Mouse (Mus musculus) embryonic stem cell, embryonic (primary cell): ENCODE data around the gene Dhx37.

Experiments
- CTCF ChIA-PET, 4 experiments: fragments of 300-600 bp in 2 of 4; fragments of 350-600 bp in 2 of 4; sonication (Branson Sonifier 250); formaldehyde crosslinking; loops; one replicate each; lab custom pipeline; 2022; ENCODE audit warnings: inconsistent platforms in 2 of 4; lab: Charles Lee
- POLR2A ChIA-PET, 4 experiments: fragments of 300-600 bp in 2 of 4; fragments of 350-600 bp in 2 of 4; sonication (Branson Sonifier 250); formaldehyde crosslinking; loops; one replicate each; lab custom pipeline; 2022; ENCODE audit warnings: antibody characterized with exemption in 4 of 4, inconsistent platforms in 1 of 4; lab: Charles Lee

Dhx37 gene

DNA sequence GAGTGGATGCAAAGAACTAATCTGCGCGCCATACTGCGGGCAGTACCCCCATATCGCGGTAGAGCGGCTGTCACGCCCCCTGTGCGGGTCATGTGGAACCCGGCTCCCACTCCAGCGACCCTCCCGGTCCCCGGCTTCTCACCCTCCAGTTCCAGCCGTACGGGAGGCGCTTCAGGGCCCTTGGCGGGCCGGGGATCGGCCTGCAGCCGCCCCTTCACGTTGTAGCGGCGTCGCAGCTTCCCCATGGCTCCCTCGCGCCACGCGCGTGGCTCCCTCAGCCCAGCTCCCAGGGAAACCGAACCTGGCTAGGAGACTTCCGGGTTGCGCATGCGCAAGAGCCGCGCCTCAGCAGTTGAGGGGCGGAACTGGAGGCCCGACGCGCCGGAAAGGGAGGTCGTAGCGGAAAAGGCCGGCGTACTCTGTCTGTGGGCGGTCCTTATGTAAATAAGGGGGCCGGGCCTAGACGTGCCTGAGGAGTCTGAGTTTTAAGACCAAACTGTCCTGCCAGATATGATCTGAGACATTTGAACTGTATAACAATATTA, at the start of gene Dhx37:
TSS of gene Dhx37 (minus strand) at position 329 of the 545 bp plus-strand sequence.
- POLR2A ChIA-PET: interaction anchor here in 3 of 4 experiments (0.6 to 11.7 kb wide), 20 partner anchors 7 to 160 kb away, joined by 3 to 227 read pairs (median 6); partner anchors contain the start of genes Aacs (in 1 of the 3), Bri3bp (in 1 of the 3), Gm10382 (in 1 of the 3) and Ubc (in 1 of the 3)
- CTCF ChIA-PET: interaction anchor here in 1 of 4 experiments (0.7 to 1.4 kb wide), 2 partner anchors 22 to 53 kb away, joined by 3 to 4 read pairs; no protein-coding TSS in a partner anchor

DNA sequence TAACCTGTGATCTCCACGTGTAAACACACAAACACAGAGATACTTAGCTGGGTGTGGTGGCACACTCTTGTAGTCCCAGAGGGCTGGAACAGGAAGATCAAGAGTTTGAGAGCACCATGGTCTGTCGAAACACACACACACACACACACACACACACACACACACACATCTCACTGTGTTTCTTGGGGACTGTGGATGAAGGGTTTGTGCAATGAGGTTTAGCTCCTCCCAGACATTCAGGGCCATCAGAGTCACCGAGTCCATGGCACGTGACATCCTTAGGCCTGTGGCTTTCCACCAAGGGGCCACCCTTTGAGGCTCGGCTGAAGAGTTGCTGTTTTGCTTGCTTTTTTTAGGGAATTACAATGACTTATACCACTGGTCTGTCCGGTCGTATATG, 48.6 kb upstream of the Dhx37 start:
- POLR2A ChIA-PET: interaction anchor here in 3 of 4 experiments (0.7 to 2.1 kb wide), 6 partner anchors 10 to 126 kb away, joined by 3 to 5 read pairs (median 4); no protein-coding TSS in a partner anchor
- CTCF ChIA-PET: interaction anchor here in 2 of 4 experiments (0.5 to 1.6 kb wide), 5 partner anchors 17 to 114 kb away, joined by 3 to 7 read pairs (median 5); no protein-coding TSS in a partner anchor

DNA sequence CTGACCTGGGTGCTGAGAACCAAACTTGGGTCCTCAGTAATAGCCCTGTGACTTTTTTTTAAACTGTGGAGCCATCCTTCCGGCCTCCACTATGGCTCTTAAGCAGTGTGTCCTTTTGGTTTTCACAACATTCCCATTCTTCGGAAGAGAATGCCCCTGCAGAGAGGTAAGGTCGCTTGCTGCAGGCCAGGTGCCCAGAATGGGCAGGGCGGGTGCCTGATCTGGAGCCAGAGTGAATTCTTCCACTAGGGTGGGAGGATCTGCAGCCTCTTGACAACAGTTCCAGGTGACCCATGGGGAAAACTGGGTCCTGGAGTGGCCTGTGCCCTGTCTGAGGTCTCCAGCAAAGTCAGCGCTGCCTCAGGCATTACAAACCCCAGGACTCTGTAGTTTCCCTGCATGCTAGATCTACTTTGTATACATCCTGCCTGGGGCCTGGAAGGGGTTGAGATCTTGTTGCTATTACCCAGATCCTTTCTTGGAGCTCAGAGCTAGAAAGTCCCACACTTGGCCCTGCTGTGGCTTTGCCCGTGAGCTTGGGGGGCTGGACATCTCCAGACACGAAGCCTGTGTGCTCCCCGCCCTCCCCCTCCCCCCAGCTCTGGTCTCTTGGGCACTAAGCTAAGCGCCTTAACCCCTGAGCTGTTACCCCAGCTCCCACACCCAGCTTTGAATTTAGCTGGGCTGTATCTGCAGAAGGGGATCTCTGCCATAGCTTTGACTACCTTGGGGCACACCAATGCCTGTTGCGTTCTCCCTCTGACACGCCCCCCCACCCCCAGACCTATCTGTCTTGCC, 46.7 kb upstream of the Dhx37 start:
- POLR2A ChIA-PET: interaction anchor here in 3 of 4 experiments (0.5 to 1.7 kb wide), 11 partner anchors 9 to 76 kb away, joined by 3 to 8 read pairs (median 4); no protein-coding TSS in a partner anchor
- CTCF ChIA-PET: interaction anchor here (0.6 to 1.3 kb wide), 11 partner anchors 15 to 558 kb away, joined by 3 to 11 read pairs (median 3); no protein-coding TSS in a partner anchor

DNA sequence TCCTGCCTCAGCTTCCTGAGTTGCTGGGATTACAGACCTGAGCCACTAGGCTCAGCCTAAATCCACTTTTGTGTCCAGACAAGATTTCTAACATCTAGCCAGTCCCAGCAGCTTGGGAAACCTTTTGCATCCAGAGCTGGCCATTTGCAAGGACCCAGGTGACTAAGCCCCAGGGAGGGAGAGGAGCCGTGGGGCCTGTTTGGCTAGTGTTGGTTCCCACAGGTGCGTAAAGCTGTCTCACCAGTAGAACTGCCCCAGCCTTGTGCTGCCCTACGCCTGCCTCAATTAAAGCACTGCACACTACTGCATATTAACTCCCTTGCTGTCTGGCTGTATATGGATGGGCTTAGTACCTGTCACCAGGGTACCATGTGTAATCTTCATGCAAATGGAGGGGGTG, 45.5 kb upstream of the Dhx37 start:
- POLR2A ChIA-PET: no interaction called here
- CTCF ChIA-PET: no interaction called here

DNA sequence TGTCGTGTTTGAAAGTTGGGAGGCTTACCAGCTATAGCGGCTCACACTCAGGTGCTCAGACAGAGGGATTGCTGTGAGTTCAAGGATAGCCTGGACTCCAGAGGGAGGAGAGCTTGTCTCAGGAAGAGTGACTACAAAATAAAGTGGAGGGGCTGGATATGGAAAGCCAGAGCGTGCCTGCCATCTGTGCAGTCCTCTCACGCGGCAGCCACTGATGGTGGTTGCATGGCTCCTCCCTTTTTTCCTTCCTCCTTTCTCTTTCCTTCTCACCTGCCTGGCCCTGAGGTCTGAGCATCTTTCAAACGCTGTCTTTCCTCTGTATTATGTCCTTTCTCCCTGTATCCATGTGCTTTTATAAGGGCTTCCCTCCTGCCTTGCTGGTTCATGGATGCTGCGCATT, 44.1 kb upstream of the Dhx37 start:
- ChIA-PET POLR2A (interaction anchor here in 1 of 4 experiments (1.0 to 1.4 kb wide), 4 partner anchors 8 to 86 kb away, joined by 3 to 4 read pairs (median 3); partner anchors contain the start of gene Dhx37), CTCF (interaction anchor here in 2 of 4 experiments (0.7 to 1.4 kb wide), 2 partner anchors 30 to 31 kb away, joined by 3 to 4 read pairs; no protein-coding TSS in a partner anchor)

DNA sequence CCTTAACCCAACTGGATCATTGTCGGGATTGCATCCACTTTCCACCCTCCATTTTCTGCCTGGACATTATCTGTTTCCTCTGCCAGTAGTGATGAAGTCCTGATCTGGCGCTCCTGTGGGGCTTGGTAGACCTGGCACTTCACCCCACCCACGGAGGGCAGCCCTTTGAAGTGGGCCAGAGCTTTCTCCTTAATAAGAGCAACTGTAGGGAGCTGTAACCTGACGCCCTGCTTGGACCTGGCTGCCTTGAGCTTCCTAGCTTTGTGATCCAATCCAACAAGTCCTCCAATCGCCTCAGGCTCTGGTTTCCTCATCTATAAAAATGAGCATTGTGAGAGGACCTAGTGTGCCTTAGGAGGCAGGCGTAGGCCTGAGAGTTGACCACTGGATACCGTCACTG, 43.6 kb upstream of the Dhx37 start:
- CTCF ChIA-PET: interaction anchor here in 2 of 4 experiments (0.7 to 1.4 kb wide), 2 partner anchors 30 to 31 kb away, joined by 3 to 4 read pairs; no protein-coding TSS in a partner anchor
- POLR2A ChIA-PET: interaction anchor here in 2 of 4 experiments (0.7 to 2.0 kb wide), 7 partner anchors 8 to 85 kb away, joined by 3 to 7 read pairs (median 3); partner anchors contain the start of gene Dhx37 (in 1 of the 2)

DNA sequence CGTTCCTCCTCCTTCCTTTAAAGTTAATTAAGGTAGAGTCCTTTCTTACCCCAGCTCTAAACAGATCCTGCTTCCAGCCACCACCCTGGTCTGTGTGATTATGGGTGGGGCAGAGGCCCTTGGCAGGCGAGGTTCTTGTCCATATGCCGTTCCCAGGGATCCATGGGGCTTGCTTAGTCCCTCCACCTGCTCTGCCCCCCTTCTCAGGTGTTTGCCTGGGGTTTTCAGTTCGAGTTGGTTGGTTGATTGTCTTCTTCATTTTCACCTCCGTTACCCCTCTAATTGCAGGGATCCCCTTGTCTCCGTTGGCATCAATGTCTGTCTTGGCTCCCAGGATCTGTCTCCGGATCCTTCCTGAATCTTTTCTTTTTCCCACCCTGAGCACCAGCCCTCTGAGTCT, 42.9 kb upstream of the Dhx37 start:
- CTCF ChIA-PET: interaction anchor here in 1 of 4 experiments (1.4 kb wide), 1 partner anchor 31 kb away, joined by 4 read pairs; no protein-coding TSS in a partner anchor
- POLR2A ChIA-PET: interaction anchor here in 3 of 4 experiments (0.8 to 2.1 kb wide), 10 partner anchors 8 to 83 kb away, joined by 3 to 9 read pairs (median 4); no protein-coding TSS in a partner anchor

DNA sequence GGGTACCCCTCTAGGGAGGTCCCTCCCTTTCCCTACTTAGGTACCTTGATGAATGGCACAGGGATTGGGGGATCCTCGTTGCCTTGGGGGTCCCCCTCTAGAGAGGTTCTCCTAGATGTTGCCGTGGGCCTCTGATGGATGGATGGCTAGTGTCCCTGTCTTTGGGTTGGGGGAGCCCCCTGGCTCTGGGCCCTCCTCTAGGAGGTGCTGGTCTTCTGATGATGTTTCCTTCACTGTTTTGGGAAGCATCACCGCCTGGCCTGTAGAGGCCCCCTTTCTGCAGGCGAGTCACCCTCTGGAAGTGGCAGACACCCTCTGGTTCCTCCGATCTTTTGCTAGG, 42.3 kb upstream of the Dhx37 start:
- ChIA-PET CTCF (interaction anchor here in 1 of 4 experiments (1.2 kb wide), 1 partner anchor 33 kb away, joined by 4 read pairs; no protein-coding TSS in a partner anchor), POLR2A (interaction anchor here in 3 of 4 experiments (0.6 to 2.1 kb wide), 17 partner anchors 9 to 138 kb away, joined by 3 to 9 read pairs (median 4); partner anchors contain the start of gene Dhx37 (in 1 of the 3))

DNA sequence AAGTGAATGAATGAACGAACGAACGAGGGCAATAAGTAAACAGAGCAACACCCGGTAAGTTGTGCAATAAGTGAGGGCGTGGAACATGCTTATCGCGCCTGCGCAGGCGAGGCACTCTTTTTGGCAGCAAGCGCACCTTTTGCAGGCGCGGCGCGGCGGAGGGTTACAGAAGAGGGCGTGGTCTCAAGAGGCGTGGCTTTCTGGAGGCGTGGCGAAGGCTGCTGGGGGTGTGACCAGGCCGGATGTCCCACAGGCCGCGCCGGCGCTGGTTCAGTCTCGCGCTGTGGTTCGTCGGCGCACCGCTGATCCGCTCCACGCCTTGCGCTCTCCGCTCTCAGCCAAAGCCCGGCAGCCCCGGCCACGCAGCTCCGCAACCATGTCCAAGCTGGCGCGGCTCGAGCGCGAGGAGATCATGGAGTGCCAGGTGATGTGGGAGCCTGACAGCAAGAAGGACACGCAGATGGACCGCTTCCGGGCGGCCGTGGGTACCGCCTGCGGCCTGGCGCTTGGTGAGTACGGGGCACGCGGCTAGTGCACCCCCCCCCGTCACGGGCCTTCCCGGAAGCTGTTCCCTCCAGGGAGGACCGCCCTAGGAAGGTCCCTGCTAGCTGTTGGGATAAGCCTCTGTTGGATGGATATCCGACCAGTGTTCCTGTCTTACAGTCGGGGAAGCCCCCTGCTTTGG, 41.8 kb upstream of the Dhx37 start, which contains the start of gene Aacs:
TSS of gene Aacs (plus strand) at position 214 of the 685 bp plus-strand sequence.
- POLR2A ChIA-PET: interaction anchor here in 3 of 4 experiments (0.6 to 2.1 kb wide), 17 partner anchors 9 to 137 kb away, joined by 3 to 9 read pairs (median 4); partner anchors contain the start of gene Dhx37 (in 1 of the 3)
- CTCF ChIA-PET: interaction anchor here in 1 of 4 experiments (0.5 to 1.2 kb wide), 2 partner anchors 34 to 57 kb away, joined by 3 to 4 read pairs; no protein-coding TSS in a partner anchor

DNA sequence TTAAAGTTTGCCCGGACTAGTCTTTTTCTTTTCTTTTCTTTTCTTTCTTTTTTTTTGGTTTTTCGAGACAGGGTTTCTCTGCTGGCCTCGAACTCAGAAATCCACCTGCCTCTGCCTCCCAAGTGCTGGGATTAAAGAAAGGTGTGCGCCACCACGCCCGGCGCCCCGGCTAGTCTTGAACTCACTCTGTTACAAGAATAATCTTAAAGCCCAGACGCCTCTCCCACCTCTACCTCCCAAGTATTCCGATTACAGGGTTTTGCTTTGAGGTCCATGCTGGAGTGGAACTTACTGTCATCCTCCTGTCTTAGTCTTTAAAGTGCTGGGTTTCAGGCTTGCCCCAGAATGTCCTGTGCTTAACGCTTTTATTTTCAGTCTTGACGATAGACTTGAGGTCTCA, 41.1 kb upstream of the Dhx37 start:
- CTCF ChIA-PET: interaction anchor here in 1 of 4 experiments (0.8 kb wide), 1 partner anchor 16 kb away, joined by 3 read pairs; no protein-coding TSS in a partner anchor
- POLR2A ChIA-PET: interaction anchor here in 3 of 4 experiments (0.7 to 1.9 kb wide), 5 partner anchors 10 to 81 kb away, joined by 3 to 7 read pairs (median 3); partner anchors contain the start of gene Dhx37 (in 1 of the 3)

DNA sequence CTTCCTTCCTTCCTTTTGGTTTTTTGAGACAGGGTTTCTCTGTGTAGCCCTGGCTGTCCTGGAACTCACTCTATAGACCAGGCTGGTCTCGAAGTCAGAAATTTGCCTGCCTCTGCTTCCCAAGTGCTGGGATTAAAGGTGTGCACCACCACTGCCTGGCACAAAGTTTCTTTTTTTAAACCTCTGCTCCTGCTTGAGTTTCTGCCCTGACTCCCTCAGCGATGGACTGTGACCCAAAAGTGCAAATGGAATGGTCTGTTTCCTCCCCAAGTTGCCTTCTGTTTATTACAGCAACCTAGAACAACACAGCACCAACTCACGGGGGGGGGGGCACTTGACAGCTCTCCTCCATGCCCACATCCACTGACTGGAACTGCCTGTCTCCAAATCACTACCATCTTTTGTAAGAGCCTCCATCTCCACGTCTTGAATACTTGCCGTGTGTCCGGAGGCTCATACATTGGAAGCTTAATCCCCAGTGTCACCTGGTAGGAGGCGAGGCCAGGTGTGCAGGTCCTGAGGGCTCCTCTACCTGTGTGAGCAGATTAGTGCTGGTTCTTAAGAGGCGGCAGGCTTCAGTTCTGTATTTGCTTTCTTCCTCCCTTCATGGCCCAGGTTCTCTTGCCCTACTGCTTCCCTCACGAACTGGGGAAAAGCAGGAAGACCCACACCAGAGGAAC, 39.0 kb upstream of the Dhx37 start:
- ChIA-PET POLR2A (interaction anchor here in 1 of 4 experiments (0.7 kb wide), 1 partner anchor 117 kb away, joined by 3 read pairs; no protein-coding TSS in a partner anchor), CTCF (interaction anchor here in 1 of 4 experiments (0.6 kb wide), 1 partner anchor 125 kb away, joined by 5 read pairs; no protein-coding TSS in a partner anchor)

DNA sequence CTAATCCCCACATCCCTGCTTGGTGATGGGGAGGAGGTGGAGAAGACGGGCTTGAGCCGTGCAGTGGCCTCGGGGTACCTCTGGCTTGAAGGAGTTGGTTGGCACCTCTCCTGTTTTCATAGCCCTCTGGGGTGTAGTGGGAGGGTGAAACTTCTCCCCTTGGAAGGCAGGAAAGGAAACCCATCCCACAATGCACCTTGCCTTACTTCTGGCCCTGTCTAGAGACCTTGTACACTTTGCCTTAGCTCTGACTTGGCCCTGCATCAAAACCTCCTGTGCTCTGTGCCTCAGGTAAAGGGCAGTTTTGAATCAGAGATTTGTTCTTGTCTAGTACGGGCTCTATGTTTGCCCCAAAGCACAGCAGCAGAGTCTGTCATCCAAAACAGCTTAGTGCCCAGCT, 36.8 kb upstream of the Dhx37 start:
- ChIA-PET POLR2A (interaction anchor here in 3 of 4 experiments (0.6 to 1.3 kb wide), 6 partner anchors 10 to 87 kb away, joined by 3 to 5 read pairs (median 3); no protein-coding TSS in a partner anchor), CTCF (interaction anchor here in 2 of 4 experiments (0.5 to 0.6 kb wide), 2 partner anchors 16 to 28 kb away, joined by 3 read pairs; no protein-coding TSS in a partner anchor)

DNA sequence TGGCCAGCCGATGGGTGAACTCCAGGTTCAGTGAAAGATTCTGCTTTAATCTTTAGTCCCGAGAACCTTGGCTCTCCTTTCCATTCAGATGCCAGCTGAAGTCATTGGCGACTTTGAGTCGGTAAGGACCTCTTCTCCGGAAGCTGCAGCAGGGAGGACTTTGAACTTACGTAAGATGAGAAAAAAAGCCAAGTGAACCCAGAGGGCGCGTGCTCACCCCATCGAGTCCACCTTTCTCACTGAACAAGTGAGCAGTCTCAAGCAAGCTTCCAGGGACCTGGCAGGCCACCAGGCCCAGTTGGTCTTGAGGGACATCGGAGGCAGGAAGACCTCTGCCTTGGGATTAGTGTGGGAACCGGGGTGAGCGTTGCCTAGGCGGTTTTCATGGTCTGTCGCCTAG, 33.3 kb upstream of the Dhx37 start:
- ChIA-PET CTCF (interaction anchor here in 2 of 4 experiments (0.6 to 1.2 kb wide), 3 partner anchors 23 to 99 kb away, joined by 3 read pairs; no protein-coding TSS in a partner anchor), POLR2A (interaction anchor here in 3 of 4 experiments (0.7 to 2.1 kb wide), 9 partner anchors 9 to 263 kb away, joined by 3 to 6 read pairs (median 3); no protein-coding TSS in a partner anchor)

DNA sequence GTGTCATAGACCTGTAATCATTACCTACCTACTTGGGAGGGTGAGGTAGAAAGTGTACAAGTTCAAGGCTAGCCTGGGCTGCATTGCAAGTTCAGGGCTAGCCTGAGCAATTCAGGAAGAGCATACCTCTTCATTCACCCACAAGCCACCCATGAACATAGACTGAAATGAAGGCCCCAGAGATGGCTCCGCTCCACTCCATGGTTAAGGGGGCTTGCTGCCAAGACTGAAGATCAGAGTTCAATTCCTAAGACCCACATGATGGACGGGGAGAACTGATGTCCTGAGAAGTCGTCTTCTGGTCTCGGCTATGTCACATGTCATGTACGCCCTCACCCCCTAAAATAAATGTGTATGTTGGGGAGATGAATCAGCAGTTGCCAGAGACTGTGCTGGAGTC, 32.6 kb upstream of the Dhx37 start:
- POLR2A ChIA-PET: interaction anchor here in 3 of 4 experiments (1.3 to 2.6 kb wide), 5 partner anchors 8 to 73 kb away, joined by 3 to 9 read pairs (median 7); partner anchors contain the start of gene Aacs (in 2 of the 3)
- CTCF ChIA-PET: no interaction called here

DNA sequence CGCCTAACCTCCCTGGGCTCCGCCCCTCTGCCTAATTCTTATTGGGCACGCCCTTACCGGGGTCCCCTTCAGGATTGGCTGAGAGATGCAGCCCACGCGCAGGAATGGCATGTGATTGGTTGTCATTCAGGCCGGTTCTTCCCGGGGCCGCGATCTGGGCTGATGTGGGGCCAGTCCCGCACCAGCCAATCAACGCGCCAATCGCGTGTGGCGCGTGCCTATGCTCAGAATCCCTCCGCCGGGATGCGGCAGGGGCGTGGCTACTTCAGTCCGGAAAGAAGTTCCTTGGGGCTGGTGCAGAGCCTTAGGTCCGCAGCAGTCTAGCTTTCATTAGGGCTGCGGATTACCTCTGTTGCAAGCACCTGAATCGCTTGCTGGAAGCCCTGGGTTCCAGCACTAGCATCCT, 31.8 kb upstream of the Dhx37 start:
- CTCF ChIA-PET: interaction anchor here in 1 of 4 experiments (0.7 kb wide), 1 partner anchor 17 kb away, joined by 7 read pairs; no protein-coding TSS in a partner anchor

DNA sequence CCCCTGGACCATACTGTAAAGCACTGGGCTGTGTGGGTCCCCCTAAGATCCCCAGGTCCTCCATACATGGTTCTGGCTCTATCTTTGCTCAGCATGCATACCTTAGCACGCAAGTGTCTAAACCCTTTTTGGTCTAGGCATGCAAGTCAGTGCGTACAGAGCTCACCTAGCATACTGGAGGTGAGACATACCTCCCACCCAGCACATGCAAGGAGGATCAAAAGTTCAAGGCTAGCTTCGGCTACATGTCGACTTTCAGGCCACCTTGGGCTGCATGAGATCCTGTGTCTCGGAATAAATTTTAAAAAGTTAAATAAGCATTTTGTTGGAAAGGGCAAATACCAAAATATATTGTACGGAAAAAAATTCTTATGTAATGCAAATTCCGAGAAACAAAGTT, 31.3 kb upstream of the Dhx37 start:
- CTCF ChIA-PET: no interaction called here
- POLR2A ChIA-PET: interaction anchor here in 3 of 4 experiments (0.7 to 2.6 kb wide), 11 partner anchors 9 to 82 kb away, joined by 3 to 9 read pairs (median 5); partner anchors contain the start of gene Aacs (in 2 of the 3)

More for the DNA sequence above, 31.8 kb upstream of the Dhx37 start:
- POLR2A ChIA-PET: interaction anchor here in 3 of 4 experiments (0.7 to 2.6 kb wide), 11 partner anchors 9 to 160 kb away, joined by 3 to 9 read pairs (median 5); partner anchors contain the start of gene Aacs (in 2 of the 3)
